Mouse (Mus musculus) MEL (cell line): ENCODE measurements around the gene Hdac1. TPM values are rescaled to one million over a fixed set of nuclear protein-coding genes. Genes with fewer than 3 reads are reported as not detected.

ENCODE experiments used
- DNase-seq: peaks from one replicate; pipeline ENCODE4 v3.0.0; 2011; ENCODE audit warnings: low read depth, low spot score
- H3K27ac ChIP-seq: 2 replicates; pipeline ENCODE4 v1.5.1; 2012; ENCODE audit warnings: low read depth, mild to moderate bottlenecking, control low read depth, low read length, moderate library complexity; ENCODE audit not compliant: control insufficient read depth
- H3K27me3 ChIP-seq, 2 experiments: fragments of 150-350 bp in 1 of 2; sonication (generic) in 1 of 2; 2 replicates each; pipeline ENCODE4 v1.6.1; 2012; ENCODE audit warnings: low read length in 2 of 2, mild to moderate bottlenecking in 2 of 2, improper control_type of control experiment in 1 of 2, moderate library complexity in 1 of 2; ENCODE audit not compliant: insufficient read depth in 2 of 2, control insufficient read depth in 1 of 2
- H3K36me3 ChIP-seq, 2 experiments: 2 replicates each; pipeline ENCODE4 v1.6.1; 2012 to 2014; ENCODE audit warnings: low read length in 2 of 2, improper control_type of control experiment in 1 of 2, inconsistent platforms in 1 of 2, mild to moderate bottlenecking in 1 of 2; ENCODE audit not compliant: insufficient read depth in 2 of 2, control insufficient read depth in 1 of 2
- H3K4me1 ChIP-seq, 2 experiments: fragments of 150-350 bp in 1 of 2; sonication (generic) in 1 of 2; 2 replicates each; pipeline ENCODE4 v1.6.1; 2012; ENCODE audit warnings: low read length in 2 of 2, improper control_type of control experiment in 1 of 2, mild to moderate bottlenecking in 1 of 2; ENCODE audit not compliant: insufficient read depth in 2 of 2, control insufficient read depth in 1 of 2
- H3K4me3 ChIP-seq, 2 experiments: fragments of 150-350 bp in 1 of 2; sonication (generic) in 1 of 2; 2 replicates each; pipeline ENCODE4 v1.5.1; 2012; ENCODE audit warnings: low read depth in 2 of 2, low read length in 2 of 2, mild to moderate bottlenecking in 2 of 2, moderate library complexity in 2 of 2, control low read depth in 1 of 2, improper control_type of control experiment in 1 of 2; ENCODE audit not compliant: control insufficient read depth in 1 of 2, insufficient read depth in 1 of 2
- H3K79me2 ChIP-seq: 2 replicates; pipeline ENCODE4 v1.6.1; 2012; ENCODE audit warnings: mild to moderate bottlenecking, low read length, moderate library complexity; ENCODE audit not compliant: control insufficient read depth, poor library complexity, insufficient read depth
- H3K9ac ChIP-seq: 2 replicates; pipeline ENCODE4 v1.6.1; 2012; ENCODE audit warnings: low read depth, mild to moderate bottlenecking, control low read depth, low read length, moderate library complexity; ENCODE audit not compliant: control insufficient read depth, poor library complexity, severe bottlenecking
- H3K9me3 ChIP-seq: fragments of 150-350 bp; sonication (generic); replicated peaks from 2 replicates; pipeline ENCODE4 v1.6.1; 2012; ENCODE audit warnings: mild to moderate bottlenecking, low read length, improper control_type of control experiment, moderate library complexity; ENCODE audit not compliant: insufficient read depth
- BHLHE40 ChIP-seq: IDR thresholded peaks from 2 replicates; pipeline ENCODE4 v1.6.1; 2012; ENCODE audit warnings: low read depth, mild to moderate bottlenecking, inconsistent platforms, low read length, improper control_type of control experiment, borderline replicate concordance
- CHD2 ChIP-seq: IDR thresholded peaks from 2 replicates; pipeline ENCODE4 v1.6.1; 2011; ENCODE audit warnings: low read length, improper control_type of control experiment
- CTCF ChIP-seq, 3 experiments: IDR thresholded peaks in 2 of 3; conservative IDR thresholded peaks in 1 of 3; 2 replicates each; pipeline ENCODE4 v1.5.1; 2011 to 2012; ENCODE audit warnings: low read length in 3 of 3, low read depth in 2 of 3, mild to moderate bottlenecking in 2 of 3, improper control_type of control experiment in 1 of 3, inconsistent platforms in 1 of 3, mixed read lengths in 1 of 3, moderate library complexity in 1 of 3; ENCODE audit not compliant: control insufficient read depth in 1 of 3, insufficient read depth in 1 of 3, poor library complexity in 1 of 3, severe bottlenecking in 1 of 3
- E2F4 ChIP-seq: IDR thresholded peaks from 2 replicates; pipeline ENCODE4 v1.6.1; 2011; ENCODE audit warnings: low read depth, low read length, improper control_type of control experiment, borderline replicate concordance
- EP300 ChIP-seq, 2 experiments: IDR thresholded peaks; 2 replicates each; pipeline ENCODE4 v1.6.1; 2011; ENCODE audit warnings: improper control_type of control experiment in 2 of 2, low read length in 2 of 2, low read depth in 1 of 2, mild to moderate bottlenecking in 1 of 2
- ETS1 ChIP-seq: IDR thresholded peaks from 2 replicates; pipeline ENCODE4 v1.6.1; 2012; ENCODE audit warnings: low read depth, mild to moderate bottlenecking, inconsistent platforms, low read length, improper control_type of control experiment, moderate library complexity
- GATA1 ChIP-seq: IDR thresholded peaks from 2 replicates; pipeline ENCODE4 v1.6.1; 2011; ENCODE audit warnings: low read depth, low read length, improper control_type of control experiment
- HCFC1 ChIP-seq: IDR thresholded peaks from 2 replicates; pipeline ENCODE4 v1.6.1; 2012; ENCODE audit warnings: low read depth, mild to moderate bottlenecking, inconsistent platforms, low read length, improper control_type of control experiment, moderate library complexity
- MAX ChIP-seq: IDR thresholded peaks from 2 replicates; pipeline ENCODE4 v1.6.1; 2011; ENCODE audit warnings: low read length, improper control_type of control experiment
- MEF2A ChIP-seq: IDR thresholded peaks from 2 replicates; pipeline ENCODE4 v1.6.1; 2014; ENCODE audit warnings: low read depth, mild to moderate bottlenecking, inconsistent platforms, low read length, improper control_type of control experiment; ENCODE audit not compliant: poor library complexity, insufficient replicate concordance, severe bottlenecking; ENCODE audit errors: extremely low read depth
- MXI1 ChIP-seq: IDR thresholded peaks from 2 replicates; pipeline ENCODE4 v1.6.1; 2011; ENCODE audit warnings: mild to moderate bottlenecking, low read depth, low read length, improper control_type of control experiment
- POLR2AphosphoS2 ChIP-seq: IDR thresholded peaks from 2 replicates; pipeline ENCODE4 v1.6.1; 2011; ENCODE audit warnings: low read length, improper control_type of control experiment
- POLR2AphosphoS5 ChIP-seq: IDR thresholded peaks from 2 replicates; pipeline ENCODE4 v1.6.1; 2012; ENCODE audit warnings: low read depth, borderline replicate concordance, mild to moderate bottlenecking, inconsistent platforms, low read length, moderate library complexity, mixed read lengths
- RCOR1 ChIP-seq: IDR thresholded peaks from 2 replicates; pipeline ENCODE4 v1.6.1; 2012; ENCODE audit warnings: low read depth, mild to moderate bottlenecking, inconsistent platforms, low read length, improper control_type of control experiment
- SMC3 ChIP-seq: IDR thresholded peaks from 2 replicates; pipeline ENCODE4 v1.6.1; 2011; ENCODE audit warnings: low read depth, low read length, improper control_type of control experiment
- TBP ChIP-seq: IDR thresholded peaks from 2 replicates; pipeline ENCODE4 v1.8.0; 2011; ENCODE audit warnings: low read depth, low read length, improper control_type of control experiment
- TCF12 ChIP-seq: IDR thresholded peaks from 2 replicates; pipeline ENCODE4 v1.6.1; 2014; ENCODE audit warnings: low read depth, mild to moderate bottlenecking, inconsistent platforms, low read length, improper control_type of control experiment, moderate library complexity
- ZC3H11A ChIP-seq: IDR thresholded peaks from 2 replicates; pipeline ENCODE4 v1.6.1; 2012; ENCODE audit warnings: low read depth, mild to moderate bottlenecking, inconsistent platforms, low read length, improper control_type of control experiment
- ZKSCAN1 ChIP-seq: IDR thresholded peaks from 2 replicates; pipeline ENCODE4 v1.6.1; 2012; ENCODE audit warnings: low read depth, mild to moderate bottlenecking, inconsistent platforms, low read length, improper control_type of control experiment, moderate library complexity
- polyA plus RNA-seq, 2 experiments: library from polyadenylated mRNA; stranded (reverse) in 1 of 2; unstranded in 1 of 2; fragments of >175 nt in 1 of 2; fragments of >200 nt in 1 of 2; gene quantifications; 2 replicates each; pipeline versions ENCODE4 v1.2.1 to v1.2.4; 2012; ENCODE audit warnings: low replicate concordance in 2 of 2, low read depth in 1 of 2; ENCODE audit not compliant: insufficient read length in 2 of 2, insufficient read depth in 1 of 2, missing spikeins in 1 of 2
- total RNA-seq: library from RNA; depleted of rRNA; stranded (reverse); fragments of 300-350 nt; gene quantifications from 2 replicates; pipeline ENCODE4 v1.2.3, GENCODE M21; 2012

Hdac1 gene
- total and polyA plus RNA-seq, 3 experiments = 38.9 to 185 (median 108) TPM

- Histone ChIP-seq H3K27me3 (no peaks in the 10 kb centered on the region; a peak in 2 of 4 replicates), H3K36me3 (no peaks in the 10 kb centered on the region), H3K4me3 (no peak overlapping the region), H3K9me3 (no peaks in the 10 kb centered on the region), H3K79me2 (no peaks in the 10 kb centered on the region), H3K27ac (no peak overlapping the region), H3K9ac (no peak overlapping the region), H3K4me1 (no peaks in the 10 kb centered on the region)
- DNase-seq = no peak
- no peak for TF ChIP-seq RCOR1
- no peak for TF ChIP-seq CTCF (IDR thresholded peaks at IDR 0.05 in 2 of 3, conservative IDR thresholded peaks at IDR 0.05 in 1 of 3; ENCODE audit: control insufficient read depth in 1 of 3, insufficient read depth in 1 of 3, low read depth in 2 of 3, low read length in 3 of 3, poor library complexity in 1 of 3, severe bottlenecking in 1 of 3)
- no peak for TF ChIP-seq ETS1
- no peak for TF ChIP-seq ZC3H11A
- no peak for TF ChIP-seq GATA1
- no peak for TF ChIP-seq CHD2
- TF ChIP-seq HCFC1 = no peak
- TF ChIP-seq MAX = no peak
- no peak for TF ChIP-seq POLR2AphosphoS2
Observed at GRCm38 (mm10) chr4:129563718-129564117, 21.2 kb upstream of the Hdac1 start.

GRCm38 (mm10) chr4:129561184-129561583, 18.7 kb upstream of the Hdac1 start:
- peaks cover 0 to 8% of the 10 kb centered on the region in 2 experiments; a peak in 2 of 4 replicates for H3K4me1 ChIP-seq
- no peak overlapping the region for H3K4me3 ChIP-seq
- H3K9me3 ChIP-seq = no peaks in the 10 kb centered on the region
- H3K27ac ChIP-seq = no peak overlapping the region
- H3K27me3 ChIP-seq = no peaks in the 10 kb centered on the region; a peak in 2 of 4 replicates
- H3K36me3 ChIP-seq = no peaks in the 10 kb centered on the region; a peak in 2 of 4 replicates
- peaks cover 1% of the 10 kb centered on the region; the same call in 1 of the 2 replicates for H3K79me2 ChIP-seq
- no peak for TF ChIP-seq E2F4
- no peak for TF ChIP-seq MEF2A
- TF ChIP-seq TBP = no peak
- no peak for TF ChIP-seq POLR2AphosphoS5
- peak; percentile 64 for TF ChIP-seq GATA1
- no peak for TF ChIP-seq HCFC1
- no peak for TF ChIP-seq BHLHE40
- no peak for TF ChIP-seq ZKSCAN1
- TF ChIP-seq SMC3 = no peak
- no peak for TF ChIP-seq MXI1
- 0 out of 4 replicates have a peak, but pooled peaks of 1 of the 2 experiments have one; percentile 21 for TF ChIP-seq EP300 (IDR thresholded peaks at IDR 0.05; ENCODE audit: low read depth in 1 of 2, low read length in 2 of 2)
- TF ChIP-seq TCF12 = peak; percentile 45; the same call in 1 of the 2 replicates
- 0 out of 2 replicates have a peak, but pooled peaks have one; percentile 27 for TF ChIP-seq RCOR1
- H3K9ac ChIP-seq = no peak overlapping the region
- DNase-seq = no peak
